Mouse (Mus musculus) midbrain, embryonic 10.5 days (tissue): ENCODE measurements around the gene Pgd. TPM values are rescaled to one million over a fixed set of nuclear protein-coding genes. Genes with fewer than 3 reads are reported as not detected.
"Not testable (repeated sequence)": the region's sequence is repeated elsewhere in the genome, so short reads cannot be mapped to it uniquely, and the experiment has no call there.

Source experiments
- DNase-seq: peaks from one replicate; pipeline ENCODE4 v3.0.0-alpha.2; 2017; ENCODE audit warnings: low spot score
- H3K27ac ChIP-seq: fragments of 300-500 bp; sonication (generic); replicated peaks from 2 replicates; pipeline ENCODE4 v1.5.1; 2016; ENCODE audit warnings: mild to moderate bottlenecking
- H3K27me3 ChIP-seq: fragments of 300-500 bp; sonication (generic); 2 replicates; pipeline ENCODE4 v1.6.1; 2016; ENCODE audit warnings: low read depth, mild to moderate bottlenecking; ENCODE audit not compliant: poor library complexity, severe bottlenecking
- H3K36me3 ChIP-seq: fragments of 300-500 bp; sonication (generic); 2 replicates; pipeline ENCODE4 v1.6.1; 2016; ENCODE audit warnings: mild to moderate bottlenecking, moderate library complexity
- H3K4me1 ChIP-seq: fragments of 300-500 bp; sonication (generic); 2 replicates; pipeline ENCODE4 v1.6.1; 2016
- H3K4me3 ChIP-seq: fragments of 300-500 bp; sonication (generic); 2 replicates; pipeline ENCODE4 v1.5.1; 2016; ENCODE audit warnings: mild to moderate bottlenecking, moderate library complexity
- H3K9me3 ChIP-seq: fragments of 300-500 bp; sonication (generic); replicated peaks from 2 replicates; pipeline ENCODE4 v1.6.1; 2016; ENCODE audit warnings: mild to moderate bottlenecking
- WGBS: fragments of 180-500 bp; shearing (Covaris S2); methylation state at CpG from one replicate; pipeline ENCODE4 v1.1.7; 2016; 5-methylcytosine and 5-hydroxymethylcytosine counted together
- polyA plus RNA-seq: library from polyadenylated mRNA; unstranded; fragments of >200 nt; fragmentation: Nextera tagmentation; extraction: Ambion mirVana; gene quantifications from 2 replicates; pipeline ENCODE4 v1.2.1, GENCODE M21; 2016

Pgd gene
- polyA plus RNA-seq, 1 experiment from 2014 or later, result 168 TPM

DNA sequence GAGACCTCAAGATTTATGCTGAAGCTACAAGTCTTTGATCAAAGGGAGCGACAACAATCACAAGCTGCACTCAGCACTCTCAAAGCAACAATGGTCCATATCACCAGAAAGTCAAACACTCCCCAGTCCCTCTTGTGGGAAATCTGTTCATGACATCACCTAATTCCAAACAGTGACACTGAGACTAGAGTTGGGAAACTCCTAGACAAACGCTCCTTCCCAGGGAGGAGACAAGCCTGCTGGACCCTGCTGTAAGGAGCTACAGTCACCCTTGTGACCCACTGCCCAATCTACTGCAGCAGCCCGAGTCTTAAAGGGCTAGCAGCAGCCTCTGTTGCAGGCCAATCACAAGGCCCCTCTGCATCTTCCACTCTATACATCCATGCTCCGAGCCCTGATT lies 13.0 kb upstream of the Pgd start:
- Histone ChIP-seq H3K36me3 (peaks cover 90% of the 10 kb centered on the region), H3K27me3 (no peaks in the 10 kb centered on the region), H3K27ac (peak overlapping the region; percentile 67; the same call in 1 of the 2 replicates), H3K9me3 (no peaks in the 10 kb centered on the region), H3K4me1 (peaks cover 35% of the 10 kb centered on the region), H3K4me3 (no peak overlapping the region)
- no peak for DNase-seq
- WGBS, result 59% methylated on average over 4 of the region's 4 CpGs

DNA sequence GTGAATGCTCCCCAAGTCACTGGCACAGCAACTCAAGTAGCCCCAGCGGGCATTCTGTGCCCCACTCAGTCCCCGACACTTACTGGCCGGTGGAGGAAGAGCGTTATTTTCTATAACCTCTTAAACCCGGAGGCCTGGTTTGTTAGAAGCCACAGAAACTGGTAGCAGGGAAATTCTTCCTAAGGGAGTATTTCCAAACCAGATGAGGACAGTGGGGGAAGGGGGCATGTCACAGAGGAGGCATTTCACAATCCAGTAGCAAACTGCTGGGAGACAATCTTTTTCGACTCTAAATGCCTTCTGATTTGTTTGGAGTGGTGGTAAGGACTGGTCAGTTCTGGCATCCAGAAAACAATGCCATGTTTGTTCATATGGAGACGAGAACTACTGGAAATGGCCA lies 12.6 kb upstream of the Pgd start:
- H3K4me3 ChIP-seq, result no peak overlapping the region
- no peaks in the 10 kb centered on the region for H3K27me3 ChIP-seq
- no peaks in the 10 kb centered on the region for H3K9me3 ChIP-seq
- no peak for DNase-seq
- H3K4me1 ChIP-seq, result peaks cover 35% of the 10 kb centered on the region
- H3K36me3 ChIP-seq, result peaks cover 86% of the 10 kb centered on the region
- peak overlapping the region; percentile 67 for H3K27ac ChIP-seq
- 87% methylated on average over 7 of the region's 7 CpGs for WGBS

DNA sequence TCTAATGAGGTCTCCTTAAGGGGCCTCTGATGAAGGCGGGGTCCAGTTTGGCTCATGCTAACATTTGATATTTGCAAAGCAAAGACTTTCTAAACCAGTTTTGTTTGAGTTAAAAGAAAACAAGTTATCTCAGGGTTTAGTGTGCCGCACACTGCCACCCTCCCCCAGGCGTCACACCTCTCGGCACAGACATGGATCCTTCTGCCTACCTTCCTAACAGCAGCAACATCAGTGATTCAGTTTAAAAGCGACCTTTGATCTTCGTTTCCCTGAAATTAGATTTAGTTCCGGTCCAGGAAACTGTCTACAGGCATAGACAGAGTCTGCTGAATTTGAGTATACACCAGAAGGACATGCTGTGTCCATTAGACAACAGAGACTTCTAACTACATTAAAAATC lies 11.8 kb upstream of the Pgd start:
- 74% methylated on average over 7 of the region's 7 CpGs for WGBS
- H3K27me3 ChIP-seq, result no peaks in the 10 kb centered on the region
- H3K4me3 ChIP-seq, result no peak overlapping the region
- DNase-seq, result no peak
- H3K9me3 ChIP-seq, result no peaks in the 10 kb centered on the region
- H3K27ac ChIP-seq, result no peak overlapping the region
- peaks cover 77% of the 10 kb centered on the region for H3K36me3 ChIP-seq
- peaks cover 35% of the 10 kb centered on the region for H3K4me1 ChIP-seq

DNA sequence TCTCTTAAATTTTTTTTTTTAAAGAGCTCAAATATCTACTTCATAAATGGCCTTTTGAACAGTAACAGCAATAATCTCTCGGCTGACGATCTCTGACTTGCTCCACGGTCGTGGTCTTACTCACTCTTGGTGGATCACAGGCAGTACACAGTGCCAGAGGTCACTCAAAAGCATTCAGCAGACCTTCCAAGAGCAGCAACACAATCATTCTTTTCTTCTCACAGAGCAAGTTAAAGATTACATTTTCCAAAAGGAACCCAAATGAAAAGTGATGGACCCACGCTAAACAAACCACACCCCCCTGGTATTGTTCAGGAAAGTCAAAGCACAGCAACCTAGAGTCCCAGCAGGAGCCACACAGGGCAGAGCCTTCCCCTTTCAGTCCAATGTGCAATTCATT lies 10.5 kb upstream of the Pgd start:
- 50% methylated on average over 5 of the region's 5 CpGs for WGBS
- Histone ChIP-seq H3K4me3 (no peak overlapping the region), H3K27ac (no peak overlapping the region), H3K4me1 (peaks cover 35% of the 10 kb centered on the region), H3K36me3 (peaks cover 64% of the 10 kb centered on the region), H3K27me3 (no peaks in the 10 kb centered on the region), H3K9me3 (no peaks in the 10 kb centered on the region)
- DNase-seq, result no peak

DNA sequence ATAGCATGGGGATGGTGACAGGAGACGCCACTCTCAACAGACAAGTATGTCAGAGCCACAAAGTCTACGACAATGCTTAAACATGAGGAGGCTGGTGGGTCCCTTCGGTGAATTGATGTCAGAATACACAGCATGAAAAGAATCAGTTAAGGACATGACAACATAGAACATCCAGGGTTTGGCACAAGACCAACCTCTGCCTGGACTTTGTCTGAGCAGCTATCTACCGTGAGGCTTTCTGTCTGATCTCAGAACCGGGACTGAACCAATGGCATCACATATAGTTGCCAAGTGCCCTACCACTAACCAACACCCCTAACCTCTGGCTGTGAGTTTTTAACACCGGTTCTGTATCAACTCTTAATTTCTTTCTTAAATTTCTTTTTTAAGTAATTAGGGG lies 10.1 kb upstream of the Pgd start:
- peaks cover 60% of the 10 kb centered on the region for H3K36me3 ChIP-seq

DNA sequence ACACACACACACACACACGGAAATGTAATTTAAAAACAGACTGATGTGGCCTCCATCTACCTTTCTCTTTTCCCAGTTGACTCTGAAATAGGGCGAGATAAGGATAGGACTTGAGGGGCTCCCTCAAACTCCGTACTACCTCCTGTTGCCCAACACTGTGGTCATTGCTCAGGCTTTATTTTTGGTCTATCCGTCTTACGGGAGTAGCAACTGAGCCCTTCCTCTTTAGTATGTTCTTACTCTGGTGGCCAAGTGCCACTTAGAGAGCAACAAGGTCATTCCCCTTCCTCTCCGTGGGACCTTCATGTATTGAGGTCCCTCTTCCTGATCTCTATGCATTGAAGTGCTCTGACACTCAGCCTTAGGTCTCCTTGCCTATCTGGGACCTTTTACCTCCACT lies 7.1 kb upstream of the Pgd start:
- no peak overlapping the region for H3K27ac ChIP-seq
- H3K36me3 ChIP-seq, result peaks cover 31% of the 10 kb centered on the region
- no peak for DNase-seq
- no peak overlapping the region for H3K4me3 ChIP-seq
- H3K4me1 ChIP-seq, result peaks cover 21% of the 10 kb centered on the region
- H3K27me3 ChIP-seq, result no peaks in the 10 kb centered on the region
- 89% methylated on average over 6 of the region's 6 CpGs for WGBS
- no peaks in the 10 kb centered on the region for H3K9me3 ChIP-seq

More for the DNA sequence above, 10.1 kb upstream of the Pgd start:
- Histone ChIP-seq H3K9me3 (no peaks in the 10 kb centered on the region), H3K4me1 (peaks cover 35% of the 10 kb centered on the region), H3K4me3 (no peak overlapping the region), H3K27me3 (no peaks in the 10 kb centered on the region), H3K27ac (no peak overlapping the region)
- WGBS, result 85% methylated on average over 6 of the region's 6 CpGs
- DNase-seq, result no peak

DNA sequence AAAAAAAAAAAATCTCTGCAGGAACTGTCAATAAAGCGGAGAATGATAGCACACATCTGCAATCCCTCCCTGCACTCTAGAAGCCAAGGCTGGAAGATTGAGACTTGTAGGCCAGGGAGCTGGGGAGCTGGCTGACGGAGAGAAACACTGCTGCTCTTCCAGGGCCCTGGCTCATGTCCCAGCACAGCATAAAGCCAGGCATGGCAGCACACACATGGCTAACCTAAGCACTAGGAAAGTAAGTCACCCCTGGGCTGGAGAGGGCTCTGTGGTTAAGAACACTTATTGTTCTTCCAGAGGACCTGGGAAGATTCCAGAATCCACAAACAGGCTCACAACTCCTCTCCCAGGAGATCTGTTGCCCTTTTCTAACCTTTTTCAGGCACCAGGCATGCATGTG lies 6.1 kb upstream of the Pgd start:
- H3K4me3 ChIP-seq, result no peak overlapping the region
- peaks cover 23% of the 10 kb centered on the region for H3K36me3 ChIP-seq
- 93% methylated on average over 2 of the region's 2 CpGs for WGBS
- no peaks in the 10 kb centered on the region for H3K9me3 ChIP-seq
- peaks cover 16% of the 10 kb centered on the region for H3K4me1 ChIP-seq
- H3K27ac ChIP-seq, result no peak overlapping the region
- no peak for DNase-seq
- no peaks in the 10 kb centered on the region for H3K27me3 ChIP-seq

DNA sequence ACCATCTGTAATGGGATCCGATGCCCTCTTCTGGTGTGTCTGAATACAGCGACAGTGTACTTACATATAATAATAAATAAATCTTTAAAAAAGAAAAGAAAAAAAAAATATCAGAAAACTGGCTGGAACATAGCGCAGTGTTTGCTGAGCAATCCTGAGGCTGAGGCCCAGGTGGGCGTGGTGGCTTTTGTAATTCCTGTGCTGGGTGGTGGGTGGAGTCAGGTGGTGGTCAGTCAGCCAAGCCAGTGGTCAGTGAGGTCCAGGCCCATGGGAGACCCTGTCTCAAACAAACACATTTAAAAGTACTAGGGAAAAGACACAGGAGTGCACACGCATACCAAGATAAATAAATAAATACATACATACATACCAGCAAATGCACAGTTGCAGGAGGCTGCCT lies 5.5 kb upstream of the Pgd start:
- no peak for DNase-seq
- Histone ChIP-seq H3K4me1 (peaks cover 13% of the 10 kb centered on the region), H3K36me3 (peaks cover 18% of the 10 kb centered on the region), H3K9me3 (no peaks in the 10 kb centered on the region), H3K27ac (no peak overlapping the region), H3K4me3 (no peak overlapping the region), H3K27me3 (no peaks in the 10 kb centered on the region)
- WGBS, result 87% methylated on average over 5 of the region's 5 CpGs

DNA sequence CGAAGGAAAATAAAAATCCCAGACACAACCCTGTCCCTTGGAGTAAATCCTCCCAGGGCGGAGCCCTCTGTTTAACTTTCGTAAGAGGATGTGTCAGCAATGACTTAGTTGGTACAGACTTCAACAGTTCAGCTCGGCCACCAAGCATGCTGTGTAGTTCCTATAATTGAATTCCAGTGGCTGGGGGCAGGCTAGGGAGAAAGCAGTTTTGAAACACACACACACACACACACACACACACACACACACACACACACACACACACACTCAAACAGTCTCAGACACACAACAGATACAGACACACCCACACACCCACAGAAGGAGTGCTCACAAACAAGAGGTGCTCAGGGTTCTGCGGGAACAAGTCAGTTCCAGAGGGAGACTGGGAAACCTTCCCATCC lies 5.0 kb upstream of the Pgd start:
- Histone ChIP-seq H3K36me3 (peaks cover 14% of the 10 kb centered on the region), H3K9me3 (no peaks in the 10 kb centered on the region), H3K27me3 (no peaks in the 10 kb centered on the region), H3K4me1 (peaks cover 14% of the 10 kb centered on the region), H3K4me3 (no peak overlapping the region), H3K27ac (no peak overlapping the region)
- DNase-seq, result no peak
- 83% methylated on average over 5 of the region's 5 CpGs for WGBS

DNA sequence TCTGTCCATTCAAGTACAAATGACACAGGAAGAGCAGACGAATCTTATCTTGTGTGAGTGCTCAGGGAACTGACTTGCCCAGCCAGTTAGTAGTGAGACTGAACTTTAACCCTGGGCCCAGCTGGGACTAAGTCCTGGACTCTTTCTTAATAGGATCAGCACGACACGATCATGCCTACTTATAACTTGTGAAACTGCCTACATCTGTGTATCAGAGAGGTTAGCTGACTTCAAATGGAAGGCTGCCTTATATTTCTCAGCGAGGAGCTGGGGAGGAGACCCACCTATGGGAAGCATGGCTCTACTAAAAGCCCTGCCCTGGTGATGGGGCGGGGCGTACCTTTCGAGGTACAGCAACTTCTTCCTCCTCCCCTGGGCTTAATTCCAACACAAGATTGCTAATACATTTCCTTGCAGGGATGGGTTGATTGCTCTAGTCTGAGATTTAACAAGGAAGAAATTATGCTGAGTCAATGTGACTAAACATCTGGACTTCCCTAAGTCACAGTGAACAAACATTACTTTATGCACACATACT lies 3.9 kb upstream of the Pgd start:
- Histone ChIP-seq H3K4me3 (no peak overlapping the region), H3K9me3 (no peaks in the 10 kb centered on the region), H3K27ac (no peak overlapping the region), H3K4me1 (peaks cover 18% of the 10 kb centered on the region), H3K36me3 (peaks cover 6% of the 10 kb centered on the region), H3K27me3 (no peaks in the 10 kb centered on the region)
- 72% methylated on average over 7 of the region's 7 CpGs for WGBS
- no peak for DNase-seq

DNA sequence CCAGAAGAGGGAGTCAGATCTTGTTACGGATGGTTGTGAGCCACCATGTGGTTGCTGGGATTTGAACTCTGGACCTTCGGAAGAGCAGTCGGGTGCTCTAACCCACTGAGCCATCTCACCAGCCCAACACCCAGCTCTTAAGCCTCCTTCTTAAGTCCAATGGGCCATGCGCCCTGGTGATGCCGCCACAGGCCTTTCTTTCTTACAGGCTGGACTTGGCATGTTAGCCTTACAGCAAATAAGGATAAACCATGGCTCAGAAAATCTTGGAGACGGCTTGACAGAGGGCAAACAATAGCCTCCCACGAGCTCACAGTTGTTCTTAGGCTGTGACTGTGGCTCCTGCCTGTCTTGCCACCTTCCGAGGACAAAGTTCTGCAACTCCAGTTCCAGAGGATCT lies 3.4 kb upstream of the Pgd start:
- peaks cover 24% of the 10 kb centered on the region for H3K4me1 ChIP-seq
- 73% methylated on average over 7 of the region's 8 CpGs for WGBS
- H3K36me3 ChIP-seq, DNase-seq, H3K27ac ChIP-seq, H3K27me3 ChIP-seq, H3K9me3 ChIP-seq, H3K4me3 ChIP-seq: not testable (repeated sequence)

DNA sequence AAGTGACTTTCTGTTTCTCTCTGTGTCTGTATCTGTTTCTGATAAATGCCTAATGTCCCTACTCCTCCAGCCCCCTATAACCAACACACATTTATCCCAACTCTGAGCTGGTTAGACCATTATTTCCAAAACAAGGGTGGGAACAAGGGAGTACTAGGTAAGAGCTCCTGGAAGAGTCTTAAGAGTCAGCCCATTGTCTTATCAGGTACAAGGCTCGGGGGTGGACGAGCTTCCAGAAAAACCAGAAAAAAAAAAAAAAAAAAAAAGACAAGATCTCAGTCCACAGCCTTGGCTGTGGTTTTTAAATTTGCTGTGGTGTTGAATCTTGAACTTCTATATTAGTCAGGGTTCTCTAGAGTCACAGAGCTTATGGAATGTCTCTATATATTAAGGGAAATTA lies 1.4 kb upstream of the Pgd start:
- Histone ChIP-seq H3K4me1 (peaks cover 29% of the 10 kb centered on the region), H3K9me3 (no peaks in the 10 kb centered on the region), H3K27me3 (no peaks in the 10 kb centered on the region), H3K36me3 (peaks cover 22% of the 10 kb centered on the region), H3K27ac (no peak overlapping the region), H3K4me3 (peak overlapping the region; percentile 80; the same call in 1 of the 2 replicates)
- no peak for DNase-seq
- 79% methylated on average over 2 of the region's 2 CpGs for WGBS

DNA sequence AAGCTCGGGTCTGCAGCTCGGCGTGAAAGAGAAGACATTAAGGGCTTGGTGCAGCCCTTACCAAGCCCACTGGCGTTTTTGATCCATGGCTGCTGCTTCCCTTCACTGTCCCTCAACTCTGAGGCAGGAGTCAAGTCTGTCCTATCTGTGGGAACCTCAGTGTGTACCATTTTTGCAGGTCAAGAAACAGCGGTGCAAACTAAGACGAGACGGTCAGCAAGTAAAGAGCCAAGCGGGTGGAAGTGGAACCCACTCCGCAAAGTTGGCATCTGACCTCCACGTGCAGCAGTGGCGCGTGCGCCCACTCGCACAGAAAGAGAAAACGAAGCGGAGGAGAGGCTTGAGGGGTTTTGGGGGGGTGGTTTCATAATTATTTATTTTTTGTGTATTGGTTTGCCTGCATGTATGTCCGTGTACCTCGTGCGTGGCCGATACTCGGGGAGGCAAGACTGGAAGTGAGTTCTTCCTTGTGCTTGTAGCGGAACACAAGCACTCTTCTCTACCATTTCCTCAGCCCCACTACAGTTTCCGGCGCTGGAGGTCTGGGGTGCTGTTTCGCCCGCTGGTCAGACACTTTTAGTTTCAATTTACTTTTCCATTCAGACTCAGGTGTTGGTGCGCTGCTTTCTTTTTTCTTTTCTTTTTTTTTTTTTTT lies 513 bp upstream of the Pgd start:
- H3K27ac ChIP-seq, result peak overlapping the region; percentile 87
- H3K4me3 ChIP-seq, result peak overlapping the region; percentile 80
- peaks cover 29% of the 10 kb centered on the region for H3K4me1 ChIP-seq
- no peaks in the 10 kb centered on the region for H3K27me3 ChIP-seq
- no peak for DNase-seq
- peaks cover 32% of the 10 kb centered on the region for H3K36me3 ChIP-seq
- under 1% methylated on average over 27 of the region's 27 CpGs for WGBS
- H3K9me3 ChIP-seq, result no peaks in the 10 kb centered on the region
